Mouse (Mus musculus): ENCODE data around the gene Clpx. TPM values are rescaled to one million over a fixed set of nuclear protein-coding genes. Genes with fewer than 3 reads are reported as not detected.

Clpx gene
- total and polyA plus RNA-seq, 3 experiments, result 14.0 to 64.9 (median 41.9) TPM

- peaks cover 90% of the 10 kb centered on the region for H3K36me3 ChIP-seq (replicated peaks)
- TF ChIP-seq CTCF (IDR thresholded peaks at IDR 0.05; ENCODE audit: low read depth, low read length), result no peak
- TF ChIP-seq GATA1 (IDR thresholded peaks at IDR 0.05; ENCODE audit: borderline replicate concordance, low read length), result no peak
- no peak for TF ChIP-seq POLR2AphosphoS5 (IDR thresholded peaks at IDR 0.05; ENCODE audit: insufficient replicate concordance, low read depth, low read length)
- no peak for TF ChIP-seq GATA2 (IDR thresholded peaks at IDR 0.05; ENCODE audit: borderline replicate concordance, low read depth, low read length)
- no peak for TF ChIP-seq TAL1 (conservative IDR thresholded peaks at IDR 0.05; ENCODE audit: low read depth, low read length)
- H3K27me3 ChIP-seq (ENCODE audit: insufficient read depth, low read length), result no peaks in the 10 kb centered on the region
- H3K9me3 ChIP-seq (replicated peaks), result no peaks in the 10 kb centered on the region
- no peak for ATAC-seq (ENCODE audit: extremely low read depth, insufficient number of reproducible peaks, low FRiP score, poor library complexity, severe bottlenecking)
- H3K4me1 ChIP-seq (ENCODE audit: insufficient read depth, low read depth, low read length), result no peaks in the 10 kb centered on the region; the same call in 1 of the 2 replicates
- no peak within 1 kb of the TSS for H3K4me3 ChIP-seq (ENCODE audit: low read depth, low read length)
- DNase-seq (ENCODE audit: low spot score), result no peak
These were observed 66.8 kb downstream of the Clpx start, which contains the start of gene Ubap1l for GRCm38 (mm10) chr9:65360641-65361448. Gene Ubap1l, plus strand, starts transcription at chr9:65361041.

- H3K36me3 ChIP-seq (replicated peaks), result peaks cover 64% of the 10 kb centered on the region
- TF ChIP-seq GATA2 (IDR thresholded peaks at IDR 0.05; ENCODE audit: borderline replicate concordance, low read depth, low read length) (no peak), GATA1 (IDR thresholded peaks at IDR 0.05; ENCODE audit: borderline replicate concordance, low read length) (no peak), CTCF (IDR thresholded peaks at IDR 0.05; ENCODE audit: low read depth, low read length) (no peak), TAL1 (conservative IDR thresholded peaks at IDR 0.05; ENCODE audit: low read depth, low read length) (no peak), POLR2AphosphoS5 (IDR thresholded peaks at IDR 0.05; ENCODE audit: insufficient replicate concordance, low read depth, low read length) (no peak)
These were observed 69.6 kb downstream of the Clpx start for GRCm38 (mm10) chr9:65363684-65364083.

GRCm38 (mm10) chr9:65365721-65366120 is 71.7 kb downstream of the Clpx start:
- DNase-seq (ENCODE audit: low spot score) (no peak), ATAC-seq (ENCODE audit: extremely low read depth, insufficient number of reproducible peaks, low FRiP score, poor library complexity, severe bottlenecking) (no peak)
- H3K4me3 ChIP-seq (ENCODE audit: low read depth, low read length), result no peak overlapping the region

More at GRCm38 (mm10) chr9:65363684-65364083, 69.6 kb downstream of the Clpx start:
- Histone ChIP-seq H3K4me3 (ENCODE audit: low read depth, low read length) (no peak overlapping the region), H3K9me3 (replicated peaks) (no peaks in the 10 kb centered on the region), H3K4me1 (ENCODE audit: insufficient read depth, low read depth, low read length) (no peaks in the 10 kb centered on the region; the same call in 1 of the 2 replicates), H3K27me3 (ENCODE audit: insufficient read depth, low read length) (no peaks in the 10 kb centered on the region)
- no peak for ATAC-seq (ENCODE audit: extremely low read depth, insufficient number of reproducible peaks, low FRiP score, poor library complexity, severe bottlenecking)
- DNase-seq (ENCODE audit: low spot score), result no peak

GRCm38 (mm10) chr9:65371756-65372155 is 77.7 kb downstream of the Clpx start:
- Histone ChIP-seq H3K27me3 (ENCODE audit: insufficient read depth, low read length) (peaks cover 4% of the 10 kb centered on the region; the same call in 1 of the 2 replicates), H3K9me3 (replicated peaks) (no peaks in the 10 kb centered on the region), H3K36me3 (replicated peaks) (peaks cover 7% of the 10 kb centered on the region), H3K4me1 (ENCODE audit: insufficient read depth, low read depth, low read length) (no peaks in the 10 kb centered on the region), H3K4me3 (ENCODE audit: low read depth, low read length) (no peak overlapping the region)
- TF ChIP-seq CTCF (IDR thresholded peaks at IDR 0.05; ENCODE audit: low read depth, low read length) (no peak), GATA1 (IDR thresholded peaks at IDR 0.05; ENCODE audit: borderline replicate concordance, low read length) (no peak), GATA2 (IDR thresholded peaks at IDR 0.05; ENCODE audit: borderline replicate concordance, low read depth, low read length) (no peak), TAL1 (conservative IDR thresholded peaks at IDR 0.05; ENCODE audit: low read depth, low read length) (no peak), POLR2AphosphoS5 (IDR thresholded peaks at IDR 0.05; ENCODE audit: insufficient replicate concordance, low read depth, low read length) (no peak)
- ATAC-seq (ENCODE audit: extremely low read depth, insufficient number of reproducible peaks, low FRiP score, poor library complexity, severe bottlenecking) (no peak), DNase-seq (ENCODE audit: low spot score) (no peak)

More at GRCm38 (mm10) chr9:65365721-65366120, 71.7 kb downstream of the Clpx start:
- no peak for TF ChIP-seq POLR2AphosphoS5 (IDR thresholded peaks at IDR 0.05; ENCODE audit: insufficient replicate concordance, low read depth, low read length)
- no peak for TF ChIP-seq GATA1 (IDR thresholded peaks at IDR 0.05; ENCODE audit: borderline replicate concordance, low read length)
- TF ChIP-seq CTCF (IDR thresholded peaks at IDR 0.05; ENCODE audit: low read depth, low read length), result no peak
- no peak for TF ChIP-seq TAL1 (conservative IDR thresholded peaks at IDR 0.05; ENCODE audit: low read depth, low read length)
- TF ChIP-seq GATA2 (IDR thresholded peaks at IDR 0.05; ENCODE audit: borderline replicate concordance, low read depth, low read length), result no peak
- no peaks in the 10 kb centered on the region for H3K9me3 ChIP-seq (replicated peaks)
- peaks cover 49% of the 10 kb centered on the region for H3K36me3 ChIP-seq (replicated peaks)
- no peaks in the 10 kb centered on the region for H3K4me1 ChIP-seq (ENCODE audit: insufficient read depth, low read depth, low read length)
- H3K27me3 ChIP-seq (ENCODE audit: insufficient read depth, low read length), result no peaks in the 10 kb centered on the region

- Histone ChIP-seq H3K27me3 (ENCODE audit: insufficient read depth, low read length) (peaks cover 11% of the 10 kb centered on the region; the same call in 1 of the 2 replicates), H3K4me1 (ENCODE audit: insufficient read depth, low read depth, low read length) (no peaks in the 10 kb centered on the region), H3K4me3 (ENCODE audit: low read depth, low read length) (no peak overlapping the region), H3K36me3 (replicated peaks) (peaks cover 7% of the 10 kb centered on the region), H3K9me3 (replicated peaks) (no peaks in the 10 kb centered on the region)
- no peak for DNase-seq (ENCODE audit: low spot score)
- no peak for TF ChIP-seq GATA1 (IDR thresholded peaks at IDR 0.05; ENCODE audit: borderline replicate concordance, low read length)
- no peak for TF ChIP-seq CTCF (IDR thresholded peaks at IDR 0.05; ENCODE audit: low read depth, low read length)
- TF ChIP-seq GATA2 (IDR thresholded peaks at IDR 0.05; ENCODE audit: borderline replicate concordance, low read depth, low read length), result no peak
- no peak for TF ChIP-seq POLR2AphosphoS5 (IDR thresholded peaks at IDR 0.05; ENCODE audit: insufficient replicate concordance, low read depth, low read length)
- TF ChIP-seq TAL1 (conservative IDR thresholded peaks at IDR 0.05; ENCODE audit: low read depth, low read length), result no peak
- no peak for ATAC-seq (ENCODE audit: extremely low read depth, insufficient number of reproducible peaks, low FRiP score, poor library complexity, severe bottlenecking)
These were observed 78.4 kb downstream of the Clpx start for GRCm38 (mm10) chr9:65372449-65372848.

GRCm38 (mm10) chr9:65374468-65375162 is 80.6 kb downstream of the Clpx start:
- TF ChIP-seq CTCF (IDR thresholded peaks at IDR 0.05; ENCODE audit: low read depth, low read length), result no peak
- no peak for TF ChIP-seq GATA1 (IDR thresholded peaks at IDR 0.05; ENCODE audit: borderline replicate concordance, low read length)
- no peak for TF ChIP-seq POLR2AphosphoS5 (IDR thresholded peaks at IDR 0.05; ENCODE audit: insufficient replicate concordance, low read depth, low read length)
- TF ChIP-seq GATA2 (IDR thresholded peaks at IDR 0.05; ENCODE audit: borderline replicate concordance, low read depth, low read length), result no peak
- no peak for TF ChIP-seq TAL1 (conservative IDR thresholded peaks at IDR 0.05; ENCODE audit: low read depth, low read length)
- Histone ChIP-seq H3K27me3 (ENCODE audit: insufficient read depth, low read length) (peaks cover 27% of the 10 kb centered on the region), H3K36me3 (replicated peaks) (peaks cover 4% of the 10 kb centered on the region), H3K9me3 (replicated peaks) (no peaks in the 10 kb centered on the region), H3K4me1 (ENCODE audit: insufficient read depth, low read depth, low read length) (no peaks in the 10 kb centered on the region), H3K4me3 (ENCODE audit: low read depth, low read length) (no peak overlapping the region)
- no peak for DNase-seq (ENCODE audit: low spot score)
- no peak for ATAC-seq (ENCODE audit: extremely low read depth, insufficient number of reproducible peaks, low FRiP score, poor library complexity, severe bottlenecking)
